Mouse (Mus musculus): ENCODE measurements around the gene Tbpl1. TPM values are rescaled to one million over a fixed set of nuclear protein-coding genes. Genes with fewer than 3 reads are reported as not detected.

Tbpl1 gene
- 27.2 and 30.6 TPM in 2 replicates for total RNA-seq (2021)
- long read RNA-seq, experiment 1, transcript Tbpl1-202 (7 exons, 2,873 nt): major isoform, 32 of 44 reads
- long read RNA-seq, experiment 1, partial matches to known transcripts: 0 of 44 reads
- long read RNA-seq, experiment 1, other reads (novel, unspliced or antisense): 10 of 44 reads
- long read RNA-seq, experiment 2, transcript Tbpl1-202 (7 exons, 2,873 nt): major isoform, 30 of 39 reads
- long read RNA-seq, experiment 2, partial matches to known transcripts: 0 of 39 reads
- long read RNA-seq, experiment 2, other reads (novel, unspliced or antisense): 8 of 39 reads

GRCm38 (mm10) chr10:22731272-22732093, at the start of gene Tbpl1:
Tbpl1 (minus strand) TSS chr10:22731938.
- peak; percentile 97 for DNase-seq

- peak; percentile 18 for DNase-seq
Measured at GRCm38 (mm10) chr10:22781466-22781865, 49.7 kb upstream of the Tbpl1 start.

GRCm38 (mm10) chr10:22777939-22778338, 46.2 kb upstream of the Tbpl1 start:
- peak; percentile 36 for DNase-seq

GRCm38 (mm10) chr10:22776007-22776698, 44.4 kb upstream of the Tbpl1 start:
- DNase-seq: peak; percentile 50

DNA sequence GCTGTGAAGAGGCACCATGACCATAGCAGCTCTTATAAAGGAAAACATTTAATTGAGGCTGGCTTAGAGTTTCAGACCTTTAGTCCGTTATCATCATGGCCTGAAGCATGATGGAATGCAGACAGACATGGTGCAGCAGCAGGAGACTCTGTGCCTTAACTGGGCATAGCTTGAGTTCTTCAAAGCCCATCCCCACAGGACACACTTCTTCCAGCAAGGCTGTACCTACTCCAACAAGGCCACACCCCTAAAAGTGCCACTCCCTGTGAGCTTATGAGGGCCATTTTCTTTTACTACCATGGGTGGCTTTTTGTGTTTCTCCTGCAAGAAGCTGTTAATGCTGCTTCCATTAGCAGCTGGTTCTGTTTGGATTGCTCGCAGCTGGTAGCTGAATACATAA, 43.7 kb upstream of the Tbpl1 start:
- DNase-seq: no peak

DNA sequence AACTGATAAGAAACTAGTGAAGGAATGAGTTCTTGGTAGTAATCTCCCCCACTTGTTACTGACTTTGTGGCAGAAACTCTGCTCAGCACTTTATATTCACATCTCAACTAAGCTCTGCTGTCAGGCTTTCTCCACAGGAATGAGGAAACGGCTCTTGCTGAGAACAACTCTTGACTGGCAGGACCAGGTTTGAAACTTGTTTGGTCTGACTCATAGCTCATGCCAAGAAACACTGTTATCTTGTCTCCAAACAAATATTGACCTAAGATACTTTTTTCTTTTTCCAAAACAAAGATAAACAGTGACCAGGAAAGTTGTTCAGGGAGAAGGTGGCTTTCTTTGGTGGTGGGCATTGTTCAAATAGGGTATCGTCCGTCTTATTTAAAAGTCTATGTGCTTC, 42.9 kb upstream of the Tbpl1 start:
- DNase-seq: no peak

- no peak for DNase-seq
Measured at GRCm38 (mm10) chr10:22754240-22754639, 22.5 kb upstream of the Tbpl1 start.

DNA sequence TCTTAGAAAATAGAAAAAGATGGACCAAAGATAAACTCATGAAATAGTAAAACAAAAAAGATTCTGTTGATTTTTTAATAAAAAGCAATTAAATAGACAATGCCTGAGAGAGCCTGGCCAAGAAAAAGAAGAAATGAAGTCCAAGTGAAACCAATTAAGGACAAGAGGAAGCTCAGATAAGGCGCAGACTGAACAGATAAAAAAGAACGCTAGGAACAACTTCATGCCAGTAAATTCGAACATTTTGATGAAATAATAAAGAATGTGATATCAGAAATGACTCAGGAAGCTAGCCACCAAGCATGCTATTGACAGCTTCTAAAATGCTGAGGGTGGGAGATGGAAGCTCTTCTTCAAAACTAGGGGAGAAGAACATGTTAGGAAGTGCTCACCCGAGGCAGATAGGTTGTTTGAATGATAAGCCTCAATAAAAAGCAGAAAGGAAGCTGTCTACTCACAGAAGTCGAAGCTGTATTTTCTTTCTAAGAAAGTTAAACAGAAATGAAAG, 19.5 kb upstream of the Tbpl1 start:
- DNase-seq: no peak

- peak; percentile 52 for DNase-seq
Measured at GRCm38 (mm10) chr10:22746334-22747322, 14.9 kb upstream of the Tbpl1 start.

DNA sequence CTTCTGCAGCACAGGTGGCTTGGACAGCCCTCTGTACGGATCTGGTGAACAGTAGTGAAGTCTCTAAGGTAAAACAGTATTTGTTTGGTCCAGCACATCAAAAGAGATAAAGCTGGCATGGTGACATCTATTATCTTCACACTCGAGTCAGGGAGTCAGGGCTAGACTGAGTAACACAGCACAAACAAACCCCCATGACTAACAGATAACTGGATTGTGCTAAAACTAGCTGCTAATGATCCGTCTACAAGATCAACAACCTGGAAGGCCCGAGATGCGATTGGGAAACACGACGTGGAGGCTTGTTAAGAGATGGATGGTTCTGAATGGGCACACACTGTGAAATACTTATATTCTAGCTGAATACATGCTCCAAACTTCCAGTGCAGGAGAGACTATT, 14.2 kb upstream of the Tbpl1 start:
- no peak for DNase-seq

DNA sequence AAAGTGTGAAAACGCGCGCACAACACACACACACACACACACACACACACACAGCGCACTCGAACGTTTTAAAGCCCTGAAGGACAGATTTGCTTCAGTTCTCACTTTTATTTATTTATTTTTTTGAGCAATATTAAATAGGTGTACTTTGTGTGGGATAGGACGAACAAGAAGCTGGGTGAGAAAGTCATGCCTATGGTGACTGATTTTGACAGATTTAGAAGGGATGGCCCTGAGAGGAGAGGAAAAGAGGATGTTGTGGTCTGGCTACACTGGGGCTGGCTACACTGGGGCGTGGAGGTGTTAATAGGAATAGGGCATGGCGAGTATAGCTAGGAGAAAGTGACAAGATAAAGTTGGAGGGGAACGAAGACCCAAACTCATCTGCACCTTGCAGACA, 443 bp upstream of the Tbpl1 start:
- DNase-seq: peak; percentile 24

DNA sequence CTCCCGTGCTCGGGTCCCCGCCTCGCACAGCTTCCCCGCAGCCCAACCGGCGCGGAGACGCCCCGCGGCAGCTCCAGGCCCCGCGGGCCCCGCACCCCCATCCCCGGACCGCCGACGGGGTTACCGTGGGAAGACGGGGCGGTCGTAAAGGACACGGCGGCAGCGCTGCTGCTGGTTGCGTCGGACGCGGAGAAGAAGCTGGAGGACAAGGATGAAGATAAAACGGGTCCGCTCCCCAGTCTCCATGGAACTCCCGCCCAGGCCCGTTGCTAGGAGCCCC, 806 bp downstream of the Tbpl1 start:
- no peak for DNase-seq

GRCm38 (mm10) chr10:22730266-22730991, 1.3 kb downstream of the Tbpl1 start:
- DNase-seq: no peak

- no peak for DNase-seq
Measured at GRCm38 (mm10) chr10:22728257-22728656, 3.5 kb downstream of the Tbpl1 start.

GRCm38 (mm10) chr10:22726295-22726694, 5.4 kb downstream of the Tbpl1 start:
- no peak for DNase-seq

DNA sequence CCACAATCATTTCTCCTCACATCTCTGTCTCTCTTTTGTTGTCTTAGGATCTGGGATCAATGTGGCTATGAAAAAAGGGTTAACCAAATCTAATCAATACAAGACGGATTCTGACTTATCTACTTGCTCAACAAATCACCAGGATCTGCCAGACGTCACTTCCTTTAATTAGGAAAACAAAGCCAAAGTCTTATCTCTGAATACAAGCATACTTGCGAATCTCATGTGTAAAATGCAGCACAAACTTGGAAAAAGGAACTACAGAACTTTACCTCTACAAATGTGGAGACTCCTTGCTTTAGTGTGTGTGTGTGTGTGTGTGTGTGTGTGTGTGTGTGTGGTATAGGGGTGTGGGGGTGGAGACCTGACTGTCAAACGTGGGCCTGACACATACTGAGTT, 6.6 kb downstream of the Tbpl1 start:
- no peak for DNase-seq

- DNase-seq: no peak
Measured at GRCm38 (mm10) chr10:22720781-22721529, 10.8 kb downstream of the Tbpl1 start.

- no peak for DNase-seq
Measured at GRCm38 (mm10) chr10:22718475-22718874, 13.3 kb downstream of the Tbpl1 start.

DNA sequence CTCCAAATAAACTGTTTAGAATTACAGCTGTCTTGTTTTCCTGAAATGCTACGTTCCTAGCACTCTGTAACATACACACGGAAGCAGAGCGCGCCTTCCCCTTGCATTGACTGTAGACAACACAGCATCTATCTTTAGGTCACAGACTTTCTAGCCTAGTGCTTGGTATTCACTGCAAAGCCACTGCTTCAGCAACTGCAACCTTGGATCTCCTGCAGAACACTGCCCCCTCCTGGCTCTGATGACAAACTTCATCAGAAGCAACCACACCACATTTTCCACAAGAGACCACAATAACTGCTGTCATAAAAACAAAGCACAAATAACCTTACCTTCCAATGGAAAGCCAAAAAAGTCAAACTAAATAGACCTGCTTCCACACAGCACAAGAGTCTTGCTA, 17.2 kb downstream of the Tbpl1 start:
- peak; percentile 67 for DNase-seq

GRCm38 (mm10) chr10:22712955-22713354, 18.8 kb downstream of the Tbpl1 start:
- no peak for DNase-seq
